Comparison of ENCODE assay signal across 9 mouse cellular contexts in the genomic region with DNA sequence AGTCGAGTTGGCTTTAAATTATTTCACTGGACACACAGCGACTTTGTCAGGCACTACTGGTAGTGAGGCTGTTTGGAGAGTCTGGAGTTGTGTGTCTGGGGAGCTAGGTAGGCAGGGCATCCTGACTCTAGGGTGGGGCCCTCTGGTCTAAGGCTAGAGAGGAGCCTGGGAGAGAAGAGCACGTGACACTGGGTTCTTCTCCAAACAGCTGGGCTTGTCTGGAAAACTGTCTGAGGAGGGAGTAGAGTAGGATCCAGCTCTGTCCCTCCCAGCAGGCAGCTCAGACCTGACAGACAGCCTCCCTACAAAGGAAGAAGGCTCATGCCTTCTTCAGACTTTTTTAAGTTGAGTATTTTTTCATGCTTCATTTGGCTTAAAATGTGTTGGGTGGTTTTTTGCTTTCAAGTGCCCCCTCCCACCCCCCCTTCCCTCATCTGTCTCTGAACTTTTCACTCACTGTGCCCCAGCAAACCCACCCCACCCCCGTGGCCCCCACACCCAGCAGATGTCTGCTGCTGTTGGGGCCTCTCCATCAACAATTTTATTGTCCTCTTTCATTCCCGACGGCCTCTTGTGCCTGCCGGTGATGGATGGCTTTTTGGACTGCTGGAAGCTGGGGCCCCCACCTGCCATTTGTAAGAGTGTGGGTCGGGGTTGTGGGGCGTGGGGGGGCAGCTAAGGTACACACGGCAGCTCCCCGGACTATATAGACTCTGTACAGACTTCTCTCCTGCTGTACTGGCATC. TPM values are rescaled to one million over a fixed set of nuclear protein-coding genes. Genes with fewer than 3 reads are reported as not detected.
DNase-seq lines count a peak whose midpoint lies in the region; ATAC-seq lines count a peak whose summit lies in the region.
"Had no signal": no experiment of that assay in that cellular context is flagged by ENCODE, and none has a peak within 500 bp of the region (broad histone marks: within the 10 kb centered on the region; RNA-seq: fewer than 3 reads in every experiment).

No protein-coding gene starts in this region.

- peak overlapping the region; percentile 52 for H3K27ac ChIP-seq in midbrain, embryonic 12.5 days (replicated peaks)
- H3K27ac ChIP-seq in midbrain, embryonic 16.5 days (ENCODE audit: low read length): no peak overlapping the region
- peak overlapping the region; percentile 65 for H3K27ac ChIP-seq in embryonic facial prominence, embryonic 14.5 days (replicated peaks; ENCODE audit: low read depth, low read length)
- H3K27ac ChIP-seq in neural tube, embryonic 15.5 days (replicated peaks): no peak overlapping the region

- peak; percentile 78 for DNase-seq in embryonic facial prominence, embryonic 14.5 days (ENCODE audit: low spot score)
- DNase-seq in heart, postnatal 36 days: peak; percentile 46 to 58
- DNase-seq in frontal cortex, postnatal 25 days (ENCODE audit: low spot score in 2 of 2): no peak
- no peak for DNase-seq in adrenal gland, adult 18-20 months (ENCODE audit: low spot score in 2 of 2)
- DNase-seq in adrenal gland, postnatal 36 days: no peak
- DNase-seq: layer of hippocampus, postnatal 36 days had no signal

- no peaks in the 10 kb centered on the region for H3K9me3 ChIP-seq in midbrain, embryonic 12.5 days
- no peaks in the 10 kb centered on the region for H3K9me3 ChIP-seq in midbrain, embryonic 16.5 days (replicated peaks; ENCODE audit: control insufficient read depth, low read length, poor library complexity, severe bottlenecking)
- no peaks in the 10 kb centered on the region for H3K9me3 ChIP-seq in embryonic facial prominence, embryonic 14.5 days (ENCODE audit: control insufficient read depth, low read length)
- H3K9me3 ChIP-seq in neural tube, embryonic 15.5 days (replicated peaks): no peaks in the 10 kb centered on the region

- H3K4me3 ChIP-seq in midbrain, embryonic 12.5 days: no peak overlapping the region
- H3K4me3 ChIP-seq in midbrain, embryonic 16.5 days (ENCODE audit: low read depth, low read length): no peak overlapping the region
- no peak overlapping the region for H3K4me3 ChIP-seq in embryonic facial prominence, embryonic 14.5 days (ENCODE audit: low read depth, low read length)
- H3K4me3 ChIP-seq in neural tube, embryonic 15.5 days (replicated peaks): no peak overlapping the region

- H3K4me2 ChIP-seq in midbrain, embryonic 12.5 days (replicated peaks): peak overlapping the region; percentile 13; the same call in 1 of the 2 replicates
- H3K4me2 ChIP-seq in midbrain, embryonic 16.5 days (ENCODE audit: low read length): no peak overlapping the region
- H3K4me2 ChIP-seq in embryonic facial prominence, embryonic 14.5 days (ENCODE audit: low read depth, low read length): peak overlapping the region; percentile 28
- peak overlapping the region; percentile 22 for H3K4me2 ChIP-seq in neural tube, embryonic 15.5 days

- intact Hi-C loops in heart, postnatal 36 days (cut with DNase I): loop anchor here (10.0 kb wide), 1 partner anchor 380 kb away; a partner anchor contains a TSS

- ATAC-seq in midbrain, embryonic 12.5 days (ENCODE audit: low FRiP score, low read depth): no peak
- ATAC-seq in midbrain, embryonic 16.5 days: no peak
- ATAC-seq in embryonic facial prominence, embryonic 14.5 days (ENCODE audit: low read depth): peak; percentile 62
- no peak for ATAC-seq in neural tube, embryonic 15.5 days (ENCODE audit: low FRiP score)

- H3K27me3 ChIP-seq in midbrain, embryonic 12.5 days: peaks cover 75% of the 10 kb centered on the region
- H3K27me3 ChIP-seq in midbrain, embryonic 16.5 days (ENCODE audit: control insufficient read depth, insufficient read depth, low read depth, low read length): peaks cover 11% of the 10 kb centered on the region
- H3K27me3 ChIP-seq in embryonic facial prominence, embryonic 14.5 days (replicated peaks; ENCODE audit: control insufficient read depth, insufficient read depth, low read length): no peaks in the 10 kb centered on the region
- H3K27me3 ChIP-seq in neural tube, embryonic 15.5 days (replicated peaks): peaks cover 10% of the 10 kb centered on the region

- no peak overlapping the region for H3K9ac ChIP-seq in midbrain, embryonic 12.5 days (replicated peaks)
- no peak overlapping the region for H3K9ac ChIP-seq in midbrain, embryonic 16.5 days (ENCODE audit: low read depth, low read length)
- no peak overlapping the region for H3K9ac ChIP-seq in embryonic facial prominence, embryonic 14.5 days (ENCODE audit: low read depth, low read length)
- H3K9ac ChIP-seq in neural tube, embryonic 15.5 days (replicated peaks): no peak overlapping the region

- 10% methylated on average over 11 of the region's 11 CpGs for WGBS in midbrain, embryonic 12.5 days
- WGBS in midbrain, embryonic 16.5 days: 8% methylated on average over 11 of the region's 11 CpGs
- WGBS in embryonic facial prominence, embryonic 14.5 days: 7% methylated on average over 11 of the region's 11 CpGs
- WGBS in neural tube, embryonic 15.5 days: 4% methylated on average over 11 of the region's 11 CpGs

- H3K36me3 ChIP-seq in midbrain, embryonic 12.5 days: no peaks in the 10 kb centered on the region
- no peaks in the 10 kb centered on the region for H3K36me3 ChIP-seq in midbrain, embryonic 16.5 days (ENCODE audit: control insufficient read depth, insufficient read depth, low read length)
- no peaks in the 10 kb centered on the region for H3K36me3 ChIP-seq in embryonic facial prominence, embryonic 14.5 days (ENCODE audit: control insufficient read depth, insufficient read depth, low read length)
- H3K36me3 ChIP-seq in neural tube, embryonic 15.5 days: no peaks in the 10 kb centered on the region

- H3K4me1 ChIP-seq in midbrain, embryonic 12.5 days: peaks cover 43% of the 10 kb centered on the region
- peaks cover 12% of the 10 kb centered on the region; the same call in 1 of the 2 replicates for H3K4me1 ChIP-seq in midbrain, embryonic 16.5 days (ENCODE audit: control insufficient read depth, insufficient read depth, low read length)
- peaks cover 68% of the 10 kb centered on the region for H3K4me1 ChIP-seq in embryonic facial prominence, embryonic 14.5 days (ENCODE audit: control insufficient read depth, insufficient read depth, low read length)
- peaks cover 47% of the 10 kb centered on the region for H3K4me1 ChIP-seq in neural tube, embryonic 15.5 days

RNA-seq across cellular contexts. Expression of a gene that starts 5.7 kb away (rescaled TPM):
- 4.6 and 4.8 TPM in 2 replicates for polyA plus RNA-seq in midbrain, embryonic 12.5 days (2016; fragmentation: Nextera tagmentation; extraction: Ambion mirVana)
- 1.9 and 2.3 TPM in 2 replicates for polyA plus RNA-seq in midbrain, embryonic 16.5 days (2015; fragmentation: Nextera tagmentation; extraction: Ambion mirVana)
- polyA plus RNA-seq in embryonic facial prominence, embryonic 14.5 days (2014; fragmentation: Nextera tagmentation; extraction: Ambion mirVana): 4.9 and 5.7 TPM in 2 replicates
- total RNA-seq in heart, postnatal 36 days (2021): 1 to 10 TPM; 4.8 to 5.1 TPM
- 1.8 and 2.0 TPM in 2 replicates for polyA plus RNA-seq in neural tube, embryonic 15.5 days (2015; fragmentation: Nextera tagmentation; extraction: Ambion mirVana)
- total RNA-seq in adrenal gland, adult 18-20 months (2021): 1 to 10 TPM; 2.9 to 3.7 TPM
- 1 to 10 TPM; 2.9 to 3.4 TPM for total RNA-seq in adrenal gland, postnatal 36 days (2021)

RNA-seq across cellular contexts. Expression of a gene that starts 50.2 kb away (rescaled TPM):
- polyA plus RNA-seq in midbrain, embryonic 12.5 days (2016; fragmentation: Nextera tagmentation; extraction: Ambion mirVana): not detected in 2 replicates
- 0.19 TPM in 1 of 2 replicates, not detected in the other for polyA plus RNA-seq in midbrain, embryonic 16.5 days (2015; fragmentation: Nextera tagmentation; extraction: Ambion mirVana)
- polyA plus RNA-seq in embryonic facial prominence, embryonic 14.5 days (2014; fragmentation: Nextera tagmentation; extraction: Ambion mirVana): 0.19 TPM in 1 of 2 replicates, not detected in the other
- total RNA-seq in heart, postnatal 36 days (2021): not detected
- polyA plus RNA-seq in neural tube, embryonic 15.5 days (2015; fragmentation: Nextera tagmentation; extraction: Ambion mirVana): 0.20 TPM in 1 of 2 replicates, not detected in the other
- not detected for total RNA-seq in adrenal gland, adult 18-20 months (2021)
- not detected for total RNA-seq in adrenal gland, postnatal 36 days (2021)
- total RNA-seq: layer of hippocampus, postnatal 36 days had no signal

Comparison
In these comparisons a context has a peak if more than half of its experiments do, and no peak if none do; other contexts are left out.
1. H3K27ac ChIP-seq: peak in midbrain, embryonic 12.5 days (single experiment) and embryonic facial prominence, embryonic 14.5 days (single experiment); none in midbrain, embryonic 16.5 days (single experiment) and neural tube, embryonic 15.5 days (single experiment).
2. DNase-seq: peak in embryonic facial prominence, embryonic 14.5 days (single experiment) and heart, postnatal 36 days (2 of 2); none in frontal cortex, postnatal 25 days (0 of 2), adrenal gland, adult 18-20 months (0 of 2) and adrenal gland, postnatal 36 days (0 of 2).